Mouse (Mus musculus): ENCODE measurements at regions not wholly inside any gene's neighbourhood (a gene's known extent, or its start where the extent isn't known, plus 50 kb on each side); places are given as distances from the start of the nearest gene placed in this dataset.

- DNase-seq, result no peak
Measured at GRCm38 (mm10) chr2:74187963-74188790, 277.1 kb upstream of the Atp5g3 start.

GRCm38 (mm10) chr2:74178106-74178505 is 267.0 kb upstream of the Atp5g3 start:
- no peak for DNase-seq

- DNase-seq, result no peak
Measured at GRCm38 (mm10) chr2:74168776-74169570, 257.8 kb upstream of the Atp5g3 start.

GRCm38 (mm10) chr2:74168307-74168706 is 257.2 kb upstream of the Atp5g3 start:
- no peak for DNase-seq

GRCm38 (mm10) chr2:74154062-74154461 is 242.9 kb upstream of the Atp5g3 start:
- no peak for DNase-seq

GRCm38 (mm10) chr2:74153247-74153850 is 242.2 kb upstream of the Atp5g3 start:
- no peak for DNase-seq

- DNase-seq, result no peak
Measured at GRCm38 (mm10) chr2:74152534-74153246, 241.6 kb upstream of the Atp5g3 start.

GRCm38 (mm10) chr2:74147193-74147592 is 236.1 kb upstream of the Atp5g3 start:
- no peak for DNase-seq

- no peak for DNase-seq
Measured at GRCm38 (mm10) chr2:74136624-74137003, 225.5 kb upstream of the Atp5g3 start.

GRCm38 (mm10) chr2:74135963-74136623 is 225.0 kb upstream of the Atp5g3 start:
- DNase-seq, result no peak

- no peak for DNase-seq
Measured at GRCm38 (mm10) chr2:74130141-74130588, 219.0 kb upstream of the Atp5g3 start.

- DNase-seq, result no peak
Measured at GRCm38 (mm10) chr2:74128782-74129538, 217.8 kb upstream of the Atp5g3 start.

- DNase-seq, result no peak
Measured at GRCm38 (mm10) chr2:74127136-74127535, 216.0 kb upstream of the Atp5g3 start.

- no peak for DNase-seq
Measured at GRCm38 (mm10) chr2:74124252-74124651, 213.1 kb upstream of the Atp5g3 start.

GRCm38 (mm10) chr2:74123360-74124074 is 212.4 kb upstream of the Atp5g3 start:
- DNase-seq, result no peak

- no peak for DNase-seq
Measured at GRCm38 (mm10) chr2:74122937-74123336, 211.8 kb upstream of the Atp5g3 start.

- DNase-seq, result no peak
Measured at GRCm38 (mm10) chr2:74120051-74120450, 208.9 kb upstream of the Atp5g3 start.

- no peak for DNase-seq
Measured at GRCm38 (mm10) chr2:74119167-74119937, 208.2 kb upstream of the Atp5g3 start.

GRCm38 (mm10) chr2:74106472-74106871 is 195.3 kb upstream of the Atp5g3 start:
- DNase-seq, result no peak

All from adrenal gland, postnatal 25 days (tissue).